Mouse (Mus musculus) heart, adult 18-20 months (tissue): ENCODE results near the gene Hoxa9. TPM values are rescaled to one million over a fixed set of nuclear protein-coding genes. Genes with fewer than 3 reads are reported as not detected.

ENCODE experiments used
- DNase-seq, 2 experiments: peaks; one replicate each; pipeline ENCODE4 v3.0.0; 2021 to 2022; ENCODE audit warnings: mixed read lengths in 1 of 2
- total RNA-seq, 2 experiments: library from RNA; stranded (reverse); gene quantifications; 2 replicates each; pipeline ENCODE4 v1.2.3; 2021

The Hoxa9 gene
- total RNA-seq, 2 experiments from 2014 or later = not detected

- peak in 1 of 2 experiments; percentile 50 for DNase-seq
Observed at GRCm38 (mm10) chr6:52203371-52204049, 27.4 kb downstream of the Hoxa9 start.

GRCm38 (mm10) chr6:52203121-52203370, 27.8 kb downstream of the Hoxa9 start:
- peak in 1 of 2 experiments; percentile 22 for DNase-seq

GRCm38 (mm10) chr6:52202362-52203120, 28.3 kb downstream of the Hoxa9 start:
- no peak for DNase-seq

GRCm38 (mm10) chr6:52201269-52201668, 29.6 kb downstream of the Hoxa9 start:
- no peak for DNase-seq

GRCm38 (mm10) chr6:52200751-52201250, 30.1 kb downstream of the Hoxa9 start:
- DNase-seq = no peak

- DNase-seq = no peak
Observed at GRCm38 (mm10) chr6:52200073-52200750, 30.7 kb downstream of the Hoxa9 start.

- peak; percentile 41 to 47 for DNase-seq
Observed at GRCm38 (mm10) chr6:52197271-52197670, 33.6 kb downstream of the Hoxa9 start.

- DNase-seq = no peak
Observed at GRCm38 (mm10) chr6:52196811-52197210, 34.1 kb downstream of the Hoxa9 start.

- no peak for DNase-seq
Observed at GRCm38 (mm10) chr6:52194690-52195089, 36.2 kb downstream of the Hoxa9 start.

- DNase-seq = peak; percentile 74 to 81
Observed at GRCm38 (mm10) chr6:52191860-52192550, 38.9 kb downstream of the Hoxa9 start.

- no peak for DNase-seq
Observed at GRCm38 (mm10) chr6:52190906-52191810, 39.7 kb downstream of the Hoxa9 start, which contains the start of gene Hoxa4. Gene Hoxa4, minus strand, starts transcription at chr6:52191753.

GRCm38 (mm10) chr6:52190410-52190809, 40.5 kb downstream of the Hoxa9 start:
- DNase-seq = no peak

- DNase-seq = no peak
Observed at GRCm38 (mm10) chr6:52189909-52190308, 41.0 kb downstream of the Hoxa9 start.

- DNase-seq = no peak
Observed at GRCm38 (mm10) chr6:52189172-52189591, 41.7 kb downstream of the Hoxa9 start.

GRCm38 (mm10) chr6:52186500-52186899, 44.4 kb downstream of the Hoxa9 start:
- DNase-seq = no peak

GRCm38 (mm10) chr6:52185834-52186233, 45.1 kb downstream of the Hoxa9 start:
- DNase-seq = no peak

- DNase-seq = no peak
Observed at GRCm38 (mm10) chr6:52185222-52185621, 45.7 kb downstream of the Hoxa9 start.

GRCm38 (mm10) chr6:52184668-52185067, 46.2 kb downstream of the Hoxa9 start:
- no peak for DNase-seq

GRCm38 (mm10) chr6:52183311-52184080, 47.4 kb downstream of the Hoxa9 start:
- DNase-seq = no peak

- no peak for DNase-seq
Observed at GRCm38 (mm10) chr6:52182793-52183192, 48.1 kb downstream of the Hoxa9 start.
